Mouse (Mus musculus) stomach, embryonic 14.5 days (tissue): Measurements from ENCODE around the gene Cdk14. TPM values are rescaled to one million over a fixed set of nuclear protein-coding genes. Genes with fewer than 3 reads are reported as not detected.

Source experiments
- ATAC-seq: fragments of 200-750 bp; cut with Nextera tagmentation; 2 replicates; pipeline ENCODE4 v1.8.0; 2017; ENCODE audit warnings: low read depth, moderate TSS enrichment; ENCODE audit not compliant: insufficient number of reproducible peaks, insufficient read depth, low FRiP score
- H3K27ac ChIP-seq: fragments of 300-500 bp; sonication (generic); 2 replicates; pipeline ENCODE4 v1.5.1; 2014; ENCODE audit warnings: mild to moderate bottlenecking, low read length, moderate library complexity, mixed read lengths
- H3K27me3 ChIP-seq: fragments of 300-500 bp; sonication (generic); 2 replicates; pipeline ENCODE4 v1.6.1; 2014; ENCODE audit warnings: low read length, control low read depth, mixed read lengths; ENCODE audit not compliant: control insufficient read depth, insufficient read depth
- H3K36me3 ChIP-seq: fragments of 300-500 bp; sonication (generic); 2 replicates; pipeline ENCODE4 v1.6.1; 2014; ENCODE audit warnings: mild to moderate bottlenecking, control low read depth, low read length, moderate library complexity, mixed read lengths; ENCODE audit not compliant: control insufficient read depth, insufficient read depth
- H3K4me1 ChIP-seq: fragments of 300-500 bp; sonication (generic); 2 replicates; pipeline ENCODE4 v1.6.1; 2014; ENCODE audit warnings: low read length, control low read depth, mixed read lengths; ENCODE audit not compliant: control insufficient read depth, insufficient read depth
- H3K4me2 ChIP-seq: fragments of 300-500 bp; sonication (generic); replicated peaks from 2 replicates; pipeline ENCODE4 v1.6.1; 2014; ENCODE audit warnings: low read depth, low read length, control low read depth
- H3K4me3 ChIP-seq: fragments of 300-500 bp; sonication (generic); 2 replicates; pipeline ENCODE4 v1.5.1; 2014; ENCODE audit warnings: low read depth, low read length, control low read depth
- H3K9ac ChIP-seq: fragments of 300-500 bp; sonication (generic); replicated peaks from 2 replicates; pipeline ENCODE4 v1.6.1; 2014; ENCODE audit warnings: low read depth, mild to moderate bottlenecking, control low read depth, low read length, moderate library complexity, mixed read lengths
- H3K9me3 ChIP-seq: fragments of 300-500 bp; sonication (generic); 2 replicates; pipeline ENCODE4 v1.6.1; 2016; ENCODE audit warnings: low read depth, low read length, control low read depth; ENCODE audit not compliant: control insufficient read depth
- WGBS: fragments of 180-500 bp; shearing (Covaris S2); extraction: QIAGEN DNeasy Blood & Tissue Kit; methylation state at CpG from one replicate; pipeline ENCODE4 v1.1.7; 2014; 5-methylcytosine and 5-hydroxymethylcytosine counted together
- polyA plus RNA-seq: library from polyadenylated mRNA; unstranded; fragments of >200 nt; fragmentation: Nextera tagmentation; extraction: Ambion mirVana; gene quantifications from 2 replicates; pipeline ENCODE4 v1.2.1, GENCODE M21; 2014

Cdk14 gene
- polyA plus RNA-seq, 1 experiment from 2014 or later, result 28.3 TPM

- Histone ChIP-seq H3K27ac (0 out of 2 replicates have a peak overlapping the region, but pooled peaks have one; percentile 27), H3K27me3 (no peaks in the 10 kb centered on the region), H3K36me3 (no peaks in the 10 kb centered on the region), H3K4me1 (peaks cover 8% of the 10 kb centered on the region; the same call in 1 of the 2 replicates), H3K4me2 (no peak overlapping the region), H3K4me3 (no peak overlapping the region), H3K9me3 (no peaks in the 10 kb centered on the region), H3K9ac (no peak overlapping the region)
- ATAC-seq, result 0 out of 2 replicates have a peak, but pooled peaks have one; percentile 46
- WGBS, result 22% methylated on average over 13 of the region's 13 CpGs
These were observed 585.2 kb downstream of the Cdk14 start for GRCm38 (mm10) chr5:4834819-4835480.

GRCm38 (mm10) chr5:4833940-4834339 lies 586.2 kb downstream of the Cdk14 start:
- Histone ChIP-seq H3K4me1 (peaks cover 8% of the 10 kb centered on the region; the same call in 1 of the 2 replicates), H3K36me3 (no peaks in the 10 kb centered on the region), H3K4me2 (no peak overlapping the region), H3K27me3 (no peaks in the 10 kb centered on the region), H3K9ac (no peak overlapping the region), H3K4me3 (no peak overlapping the region), H3K27ac (no peak overlapping the region), H3K9me3 (no peaks in the 10 kb centered on the region)
- 29% methylated on average over 11 of the region's 11 CpGs for WGBS
- ATAC-seq, result no peak

- ATAC-seq, result no peak
- Histone ChIP-seq H3K4me1 (no peaks in the 10 kb centered on the region), H3K9ac (no peak overlapping the region), H3K36me3 (no peaks in the 10 kb centered on the region), H3K4me2 (no peak overlapping the region), H3K9me3 (no peaks in the 10 kb centered on the region), H3K4me3 (no peak overlapping the region), H3K27me3 (no peaks in the 10 kb centered on the region), H3K27ac (no peak overlapping the region)
- 87% methylated on average over 2 of the region's 2 CpGs for WGBS
These were observed 593.2 kb downstream of the Cdk14 start for GRCm38 (mm10) chr5:4826886-4827285.

GRCm38 (mm10) chr5:4825951-4826350 lies 594.2 kb downstream of the Cdk14 start:
- H3K36me3 ChIP-seq, result no peaks in the 10 kb centered on the region
- H3K4me2 ChIP-seq, result no peak overlapping the region
- H3K27ac ChIP-seq, result no peak overlapping the region
- no peaks in the 10 kb centered on the region for H3K4me1 ChIP-seq
- H3K9ac ChIP-seq, result no peak overlapping the region
- H3K4me3 ChIP-seq, result no peak overlapping the region
- WGBS, result 52% methylated on average over 7 of the region's 7 CpGs
- ATAC-seq, result no peak
- H3K27me3 ChIP-seq, result no peaks in the 10 kb centered on the region
- H3K9me3 ChIP-seq, result no peaks in the 10 kb centered on the region

GRCm38 (mm10) chr5:4825076-4825475 lies 595.0 kb downstream of the Cdk14 start:
- H3K9ac ChIP-seq, result no peak overlapping the region
- ATAC-seq, result no peak
- WGBS, result 86% methylated on average over 4 of the region's 4 CpGs
- no peaks in the 10 kb centered on the region for H3K36me3 ChIP-seq
- no peaks in the 10 kb centered on the region for H3K27me3 ChIP-seq
- H3K4me1 ChIP-seq, result no peaks in the 10 kb centered on the region
- H3K4me2 ChIP-seq, result no peak overlapping the region
- H3K9me3 ChIP-seq, result no peaks in the 10 kb centered on the region
- H3K27ac ChIP-seq, result no peak overlapping the region
- no peak overlapping the region for H3K4me3 ChIP-seq

GRCm38 (mm10) chr5:4824171-4824570 lies 595.9 kb downstream of the Cdk14 start:
- Histone ChIP-seq H3K9me3 (no peaks in the 10 kb centered on the region), H3K4me3 (no peak overlapping the region), H3K27me3 (no peaks in the 10 kb centered on the region), H3K4me2 (no peak overlapping the region), H3K9ac (no peak overlapping the region), H3K36me3 (no peaks in the 10 kb centered on the region), H3K27ac (no peak overlapping the region), H3K4me1 (no peaks in the 10 kb centered on the region)
- 68% methylated on average over 1 of the region's 1 CpGs for WGBS
- no peak for ATAC-seq

GRCm38 (mm10) chr5:4822041-4822440 lies 598.1 kb downstream of the Cdk14 start:
- Histone ChIP-seq H3K4me1 (no peaks in the 10 kb centered on the region), H3K4me3 (no peak overlapping the region), H3K27me3 (no peaks in the 10 kb centered on the region), H3K9me3 (no peaks in the 10 kb centered on the region), H3K27ac (no peak overlapping the region), H3K4me2 (no peak overlapping the region), H3K36me3 (no peaks in the 10 kb centered on the region), H3K9ac (no peak overlapping the region)
- WGBS, result 55% methylated on average over 2 of the region's 2 CpGs
- no peak for ATAC-seq

- 50% methylated on average over 8 of the region's 8 CpGs for WGBS
- H3K4me1 ChIP-seq, result no peaks in the 10 kb centered on the region
These were observed 598.7 kb downstream of the Cdk14 start for GRCm38 (mm10) chr5:4821368-4821771.

GRCm38 (mm10) chr5:4816981-4817380 lies 603.1 kb downstream of the Cdk14 start:
- 86% methylated on average over 5 of the region's 5 CpGs for WGBS
- Histone ChIP-seq H3K27me3 (no peaks in the 10 kb centered on the region), H3K27ac (no peak overlapping the region), H3K9ac (no peak overlapping the region), H3K36me3 (no peaks in the 10 kb centered on the region), H3K4me3 (no peak overlapping the region), H3K4me1 (no peaks in the 10 kb centered on the region), H3K9me3 (no peaks in the 10 kb centered on the region), H3K4me2 (no peak overlapping the region)
- ATAC-seq, result no peak

More at GRCm38 (mm10) chr5:4821368-4821771, 598.7 kb downstream of the Cdk14 start:
- Histone ChIP-seq H3K4me2 (no peak overlapping the region), H3K27me3 (no peaks in the 10 kb centered on the region), H3K27ac (no peak overlapping the region), H3K4me3 (no peak overlapping the region), H3K36me3 (no peaks in the 10 kb centered on the region), H3K9me3 (no peaks in the 10 kb centered on the region), H3K9ac (no peak overlapping the region)
- ATAC-seq, result no peak
